Mouse (Mus musculus) erythroid progenitor cell, adult 5-6 weeks (primary cell): ENCODE results near the gene Pcyt2. TPM values are rescaled to one million over a fixed set of nuclear protein-coding genes. Genes with fewer than 3 reads are reported as not detected.
A peak's percentile ranks its signal among the peaks of the same experiment; 100 is the strongest.

Experiments used
- ATAC-seq: replicated peaks from 2 replicates; pipeline ENCODE4 v1.8.0; 2016; ENCODE audit warnings: moderate number of reproducible peaks, mild to moderate bottlenecking, moderate TSS enrichment, inconsistent platforms; ENCODE audit not compliant: poor library complexity, low FRiP score, severe bottlenecking
- total RNA-seq, 2 experiments: library from RNA; stranded (forward) in 1 of 2; stranded (reverse) in 1 of 2; fragments of 150-400 nt in 1 of 2; fragments of 186-747, 209-891 nt in 1 of 2; gene quantifications; 2 replicates each; pipeline versions ENCODE4 v1.2.3 to v1.2.4; 2015 to 2017; ENCODE audit warnings: low replicate concordance in 2 of 2

The Pcyt2 gene
- 13.3 and 14.7 TPM in 2 replicates for total RNA-seq (2015; ENCODE audit: low replicate concordance)
- total RNA-seq (2017; ENCODE audit: low replicate concordance), result 20.7 and 23.1 TPM in 2 replicates

- peak; percentile 94 for ATAC-seq
These were observed at the start of gene Pcyt2 for GRCm38 (mm10) chr11:120617519-120618112. Gene Pcyt2, minus strand, starts transcription at chr11:120617936.

- ATAC-seq, result no peak
These were observed 48.9 kb upstream of the Pcyt2 start for GRCm38 (mm10) chr11:120666617-120667016.

DNA sequence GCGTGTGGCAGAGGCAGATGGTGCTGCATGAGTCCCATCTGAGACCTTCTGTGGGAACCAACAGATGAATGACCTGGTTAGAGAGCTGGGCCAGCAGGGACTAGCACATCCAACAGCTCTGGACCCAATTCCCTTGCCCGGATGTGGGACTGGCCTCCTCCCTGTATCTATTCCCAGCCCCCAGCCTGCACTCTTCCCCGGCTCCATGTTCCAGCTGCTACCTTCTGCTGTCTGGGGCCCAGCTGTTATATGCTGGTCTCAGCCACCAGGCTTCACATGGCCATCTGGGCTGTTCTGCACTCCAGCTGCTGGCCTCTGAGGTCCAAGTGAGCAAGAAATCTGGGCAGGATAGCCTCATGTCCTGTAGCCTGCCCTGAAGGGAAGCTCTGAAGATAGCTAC lies 47.7 kb upstream of the Pcyt2 start:
- ATAC-seq, result no peak

DNA sequence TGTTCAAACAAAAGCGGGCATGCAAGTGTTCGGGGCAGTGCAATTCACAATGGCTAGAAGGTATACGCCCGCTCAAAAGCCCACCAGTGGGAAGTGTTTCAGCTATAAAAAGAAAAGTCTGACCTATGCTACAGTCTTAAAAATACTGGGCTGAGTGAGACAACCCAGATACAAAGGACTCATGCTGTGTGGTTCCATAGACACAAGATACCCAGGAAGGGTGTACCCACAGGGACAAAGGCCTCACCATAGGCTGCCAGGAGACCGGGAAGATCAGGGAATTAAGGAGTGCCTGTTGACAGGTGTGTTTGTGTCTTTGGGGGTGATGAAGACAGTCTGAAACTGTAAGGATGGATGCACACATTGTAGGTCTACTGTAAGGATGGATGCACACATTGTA lies 46.0 kb upstream of the Pcyt2 start:
- no peak for ATAC-seq

DNA sequence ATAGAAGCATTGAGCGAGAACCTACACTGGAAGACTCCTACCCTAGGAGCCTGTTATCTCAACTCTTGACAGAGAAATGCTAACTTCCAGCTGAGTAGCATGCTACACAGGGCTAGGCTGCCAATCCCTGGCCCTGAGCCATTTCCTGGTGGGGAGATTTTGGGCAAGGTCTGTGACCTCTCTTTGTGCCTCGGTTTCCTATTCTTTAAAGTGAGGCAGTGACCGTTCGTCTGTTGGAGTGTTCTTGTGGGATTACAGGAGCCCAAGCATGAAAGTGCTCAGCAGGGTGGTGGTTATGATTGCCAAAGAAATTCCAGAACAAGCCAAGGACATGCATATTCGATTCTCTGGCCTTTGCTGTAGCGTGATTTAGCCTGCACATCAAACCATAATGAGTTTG lies 45.0 kb upstream of the Pcyt2 start:
- no peak for ATAC-seq

- no peak for ATAC-seq
These were observed 43.3 kb upstream of the Pcyt2 start, which contains the start of gene Notum for GRCm38 (mm10) chr11:120661076-120661460. Gene Notum, minus strand, starts transcription at chr11:120661175.

- no peak for ATAC-seq
These were observed 42.8 kb upstream of the Pcyt2 start for GRCm38 (mm10) chr11:120660301-120661075.

- ATAC-seq, result no peak
These were observed 42.0 kb upstream of the Pcyt2 start for GRCm38 (mm10) chr11:120659509-120660300.

- ATAC-seq, result 0 out of 2 replicates have a peak, but pooled peaks have one; percentile 56
These were observed 41.2 kb upstream of the Pcyt2 start for GRCm38 (mm10) chr11:120658876-120659410.

GRCm38 (mm10) chr11:120657301-120657700 lies 39.6 kb upstream of the Pcyt2 start:
- no peak for ATAC-seq

DNA sequence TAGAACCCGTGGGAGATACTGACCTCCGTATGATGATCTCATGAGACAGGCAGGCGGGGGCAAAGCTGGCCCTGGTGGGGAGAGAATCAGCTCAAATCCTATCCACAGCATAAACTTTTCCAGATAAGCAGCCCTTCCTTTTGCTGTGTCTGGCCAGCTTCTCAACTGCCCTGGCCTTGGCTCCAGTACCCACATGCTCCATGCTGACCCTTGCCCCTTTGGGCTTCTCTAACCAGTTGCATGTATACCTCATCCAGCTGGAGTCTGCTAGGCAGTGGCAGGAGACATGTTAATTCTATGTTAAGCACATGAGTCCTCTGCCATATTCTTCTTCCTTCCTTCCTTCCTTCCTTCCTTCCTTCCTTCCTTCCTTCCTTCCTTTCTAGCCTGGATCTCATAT lies 37.0 kb upstream of the Pcyt2 start:
- ATAC-seq, result no peak

- peak; percentile 51; the same call in 1 of the 2 replicates for ATAC-seq
These were observed 34.1 kb upstream of the Pcyt2 start for GRCm38 (mm10) chr11:120651872-120652271.

DNA sequence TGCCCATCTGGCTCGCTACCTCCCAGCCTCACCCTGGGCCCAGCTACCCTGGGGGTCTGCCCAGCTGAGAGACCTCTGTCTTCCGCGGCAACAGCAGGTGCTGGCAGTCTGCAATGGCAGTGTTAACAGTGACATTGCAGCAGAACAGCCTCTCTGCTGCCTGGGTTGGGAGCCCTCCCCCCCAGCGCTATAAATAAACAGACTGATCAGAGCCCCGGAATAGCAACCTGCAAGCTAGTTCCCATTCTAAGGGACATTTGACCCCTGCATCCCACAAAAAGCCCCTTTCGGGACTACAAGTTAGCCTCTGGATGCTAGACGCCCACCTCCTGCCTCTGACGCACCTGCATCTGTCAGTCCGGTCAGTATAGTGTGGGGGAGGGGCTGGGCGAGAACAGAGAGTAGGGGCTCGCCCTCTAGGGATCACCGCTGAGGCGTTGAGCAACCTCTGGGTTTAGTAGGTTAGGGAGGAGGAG lies 30.3 kb upstream of the Pcyt2 start, which contains the start of gene Myadml2:
Gene Myadml2, minus strand, starts transcription at position 158 of the 476 bp plus-strand sequence.
- no peak for ATAC-seq

DNA sequence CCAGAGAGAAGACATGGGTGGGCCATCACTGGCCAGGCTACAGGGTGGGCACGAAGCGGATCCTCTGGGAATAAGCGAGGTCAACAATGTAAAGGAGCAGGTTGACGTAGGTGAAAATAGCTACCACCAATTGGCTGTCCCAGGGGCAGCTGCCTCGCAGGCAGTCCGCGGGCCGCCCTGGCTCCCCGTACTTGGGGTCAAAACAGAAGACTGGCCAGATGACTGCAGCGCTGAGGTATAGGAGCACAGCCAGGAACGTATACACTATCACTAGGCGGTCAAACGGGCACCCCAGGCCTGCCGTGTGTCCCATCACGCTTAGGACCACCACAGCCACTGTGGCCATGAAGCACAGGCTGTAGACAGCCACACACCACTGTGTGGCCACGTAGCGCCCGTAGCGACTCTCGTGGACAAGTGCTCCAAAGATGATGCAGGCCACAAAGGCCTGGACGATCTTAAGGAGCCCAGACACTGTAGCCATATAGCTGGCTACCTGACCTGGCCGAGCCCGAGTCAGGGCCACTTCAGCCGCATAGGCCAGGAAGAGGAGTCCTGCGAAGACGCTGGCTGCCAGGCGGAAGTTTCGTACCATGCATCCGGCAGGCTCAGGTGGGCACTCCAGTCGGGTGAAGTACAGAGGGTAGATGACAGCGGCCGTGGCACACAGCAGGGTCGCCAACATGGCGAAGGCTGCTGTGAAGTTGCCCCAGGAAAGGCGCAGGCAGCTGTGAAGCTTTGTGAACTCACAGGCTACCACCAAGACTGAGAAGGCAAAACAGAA lies 29.5 kb upstream of the Pcyt2 start:
- no peak for ATAC-seq

DNA sequence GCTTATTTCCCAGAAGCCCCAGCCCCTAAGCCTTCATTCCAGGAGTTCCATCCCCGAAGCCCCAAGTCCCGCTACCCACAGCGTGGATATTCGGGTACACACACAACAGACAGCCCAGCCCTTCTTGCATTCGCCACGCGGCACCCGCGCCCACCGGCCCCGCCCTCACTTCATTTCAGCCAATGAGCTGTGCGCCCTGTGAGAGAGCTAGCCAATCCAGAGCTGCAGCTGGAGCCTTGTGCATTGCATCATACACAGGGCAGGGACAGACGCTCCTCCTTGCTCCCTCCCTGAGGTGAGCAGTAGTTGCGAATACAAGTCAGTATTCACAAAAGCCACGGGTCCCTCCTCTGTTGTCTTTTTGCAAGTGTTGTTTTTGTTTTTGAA lies 25.9 kb upstream of the Pcyt2 start, which contains the start of gene Pycr1:
Gene Pycr1, minus strand, starts transcription at position 169 of the 387 bp plus-strand sequence.
- ATAC-seq, result peak; percentile 94

DNA sequence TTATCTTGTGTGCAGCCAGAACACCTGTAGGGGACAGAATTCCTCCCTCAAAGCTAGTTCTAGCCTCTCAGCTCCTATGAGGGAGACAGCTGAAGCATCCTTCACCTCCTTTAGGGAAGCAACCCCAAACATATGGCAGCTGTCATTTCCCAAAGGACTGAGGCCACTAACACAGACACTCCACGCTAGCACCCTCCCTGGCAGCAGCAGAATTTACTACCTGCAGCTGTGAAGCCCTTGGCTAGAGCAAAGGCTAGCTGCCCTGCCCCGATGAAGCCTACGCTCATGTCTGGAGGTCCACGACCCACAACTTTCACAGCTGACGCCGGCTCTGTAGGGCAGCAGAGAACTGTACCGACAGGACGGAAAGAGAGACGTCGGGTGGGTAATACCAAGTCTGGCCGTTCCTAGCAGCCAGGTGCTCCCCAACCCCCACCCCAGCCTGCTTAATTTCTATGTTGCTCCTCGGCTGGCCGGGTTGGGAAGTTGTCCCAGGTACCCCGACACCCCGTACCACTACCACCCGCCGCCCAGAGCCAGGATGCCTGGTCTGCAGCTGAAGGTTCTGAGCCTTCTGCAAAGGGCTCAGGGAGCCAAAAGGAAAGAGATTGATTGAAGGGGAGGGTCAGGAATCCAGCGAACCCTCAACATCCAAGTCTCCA lies 25.3 kb upstream of the Pcyt2 start:
- peak; percentile 33 for ATAC-seq

DNA sequence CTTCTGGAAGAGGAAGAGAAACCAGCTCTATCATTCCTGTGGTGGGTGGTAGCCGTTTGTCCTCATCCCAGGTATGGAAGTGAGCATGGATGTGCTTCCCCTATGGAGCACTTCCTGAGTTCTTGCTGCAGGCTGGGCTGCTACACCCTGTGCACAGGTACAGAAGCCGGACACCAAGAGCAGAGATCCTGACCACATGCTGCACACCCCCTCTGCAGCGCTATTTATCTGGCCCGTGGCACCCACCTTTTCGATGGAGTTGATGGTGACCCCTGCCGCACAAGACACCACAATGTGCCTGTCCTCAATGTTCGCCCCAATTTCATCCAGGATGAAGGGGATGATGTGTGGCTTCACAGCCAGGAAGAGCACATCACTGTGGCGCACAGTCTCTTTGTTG lies 24.1 kb upstream of the Pcyt2 start:
- ATAC-seq, result no peak

DNA sequence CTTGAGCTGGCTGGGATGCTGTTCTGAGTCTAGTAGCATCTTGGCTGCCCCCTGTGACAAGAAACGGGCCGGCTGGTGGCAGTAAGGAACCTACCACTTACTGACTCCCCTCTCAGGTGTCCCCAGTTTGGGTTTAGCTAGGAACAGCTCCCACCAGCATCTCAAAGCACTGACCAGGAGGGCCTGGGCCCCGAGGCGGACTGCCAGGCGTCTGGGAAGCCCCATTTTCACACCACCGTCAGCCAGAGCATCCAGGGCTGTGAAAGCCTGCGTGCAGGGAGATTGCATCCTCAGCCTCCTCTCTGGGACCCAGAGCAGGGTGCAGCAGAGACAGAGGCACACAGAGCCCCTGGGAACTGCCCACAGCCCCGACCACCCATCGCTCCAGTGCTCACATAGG lies 23.5 kb upstream of the Pcyt2 start:
- no peak for ATAC-seq

- ATAC-seq, result no peak
These were observed 17.1 kb upstream of the Pcyt2 start for GRCm38 (mm10) chr11:120634810-120635209.
